Mouse (Mus musculus): ENCODE data around the gene Uhrf1bp1l. TPM values are rescaled to one million over a fixed set of nuclear protein-coding genes. Genes with fewer than 3 reads are reported as not detected.
"Not testable (repeated sequence)": the region's sequence is repeated elsewhere in the genome, so short reads cannot be mapped to it uniquely, and the experiment has no call there.

Gene Uhrf1bp1l
- polyA plus RNA-seq (2015; fragmentation: Nextera tagmentation; extraction: Ambion mirVana): 33.3 and 33.5 TPM in 2 replicates

DNA sequence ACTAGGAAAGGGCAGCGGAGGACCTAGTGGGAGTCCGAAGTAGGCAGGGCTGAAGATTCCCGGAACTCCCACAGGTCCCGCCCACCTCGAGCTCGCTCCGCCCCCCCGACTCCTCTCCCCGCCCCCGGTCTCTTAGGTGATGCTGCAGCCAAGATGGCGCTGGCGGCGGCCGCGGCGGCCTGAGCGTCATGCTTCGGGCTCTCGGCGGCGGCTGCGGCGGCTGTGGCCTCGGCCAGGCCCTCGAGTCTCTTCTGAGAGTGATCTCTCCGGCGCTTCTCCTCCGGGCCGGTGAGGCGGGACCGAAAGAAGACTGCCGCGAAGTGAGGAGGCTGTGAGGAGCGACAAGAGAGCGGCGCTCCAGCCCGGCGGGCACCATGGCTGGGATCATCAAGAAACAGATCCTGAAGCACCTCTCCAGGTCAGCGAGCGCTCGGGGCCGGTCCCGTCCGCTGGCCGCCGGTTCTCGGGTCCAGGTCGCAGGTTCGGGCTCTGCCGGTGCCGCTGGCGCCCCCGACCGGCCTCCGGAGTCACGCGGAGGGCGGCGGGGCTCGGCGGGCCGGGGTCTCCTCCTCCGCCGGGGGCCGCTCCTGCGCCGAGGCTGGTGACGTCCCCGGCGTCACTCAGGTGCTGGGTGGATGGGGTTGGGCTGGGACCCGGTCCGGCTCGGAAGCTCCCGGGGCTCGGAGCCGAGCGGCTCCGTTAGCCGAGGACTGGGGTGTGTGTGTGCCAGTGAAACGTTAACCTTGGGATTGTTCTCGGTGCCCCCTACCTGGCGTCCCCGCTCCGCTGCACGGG, at the start of gene Uhrf1bp1l:
Gene Uhrf1bp1l (plus strand): TSS at position 121 of the 795 bp plus-strand sequence.
- peak within 1 kb of the TSS; percentile 72 for H3K4me2 ChIP-seq (ENCODE audit: low read depth, low read length)
- peak within 1 kb of the TSS; percentile 85 for H3K27ac ChIP-seq (ENCODE audit: low read length)
- H3K36me3 ChIP-seq (ENCODE audit: control insufficient read depth, insufficient read depth, low read length): no peaks in the 10 kb centered on the region
- H3K9me3 ChIP-seq (ENCODE audit: control insufficient read depth, low read length): no peaks in the 10 kb centered on the region
- whole genome bisulfite sequencing: under 1% methylated on average over 85 of the region's 85 CpGs
- ATAC-seq (ENCODE audit: low read depth): peak; percentile 97
- peak within 1 kb of the TSS; percentile 94 for H3K4me3 ChIP-seq (ENCODE audit: low read length)
- peak within 1 kb of the TSS; percentile 94 for H3K9ac ChIP-seq (ENCODE audit: low read length)
- no peaks in the 10 kb centered on the region for H3K27me3 ChIP-seq (ENCODE audit: control insufficient read depth, insufficient read depth, low read depth, low read length)
- peaks cover 4% of the 10 kb centered on the region for H3K4me1 ChIP-seq (replicated peaks; ENCODE audit: control insufficient read depth, insufficient read depth, low read length)

DNA sequence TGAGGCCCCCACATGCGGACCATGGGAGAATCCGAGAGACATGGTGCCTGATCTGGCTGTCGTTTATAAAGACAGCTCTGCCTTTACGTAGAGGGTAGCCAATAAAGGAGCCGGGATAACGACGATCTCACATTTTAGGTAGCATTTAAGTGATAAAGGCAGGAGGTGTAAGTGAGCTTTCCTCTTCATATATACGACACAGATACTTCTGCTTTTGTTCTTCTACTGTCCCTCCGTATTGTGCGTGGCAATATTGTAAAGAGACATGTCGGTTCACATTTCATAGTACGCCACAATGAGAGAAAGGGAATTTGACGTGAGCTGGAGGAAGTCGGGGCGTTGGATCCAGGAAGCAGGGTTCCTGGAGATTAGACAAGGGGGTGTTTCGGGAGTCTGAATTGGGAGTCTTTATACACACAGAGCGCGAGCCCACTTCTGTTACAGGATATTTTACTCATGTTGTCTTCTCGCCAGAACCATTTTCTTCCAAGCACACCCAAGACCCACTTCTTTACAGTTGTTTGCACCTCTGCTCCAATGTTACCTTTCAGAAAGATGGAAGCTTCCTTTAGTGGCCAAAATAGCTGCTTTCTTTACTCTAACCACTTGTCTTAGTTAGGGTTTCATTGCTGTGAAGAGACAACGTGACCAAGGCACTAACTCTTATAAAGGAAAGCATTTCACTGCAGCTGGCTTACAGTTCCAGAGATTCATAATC, 49.4 kb upstream of the Uhrf1bp1l start:
- no peak overlapping the region for H3K9ac ChIP-seq (ENCODE audit: low read length)
- no peak overlapping the region for H3K4me2 ChIP-seq (ENCODE audit: low read depth, low read length)
- no peak overlapping the region for H3K27ac ChIP-seq (ENCODE audit: low read length)
- 72% methylated on average over 20 of the region's 20 CpGs for WGBS
- no peak for ATAC-seq (ENCODE audit: low read depth)
- H3K36me3 ChIP-seq (ENCODE audit: control insufficient read depth, insufficient read depth, low read length): no peaks in the 10 kb centered on the region
- no peaks in the 10 kb centered on the region for H3K4me1 ChIP-seq (replicated peaks; ENCODE audit: control insufficient read depth, insufficient read depth, low read length)
- H3K4me3 ChIP-seq (ENCODE audit: low read length): no peak overlapping the region
- no peaks in the 10 kb centered on the region for H3K27me3 ChIP-seq (ENCODE audit: control insufficient read depth, insufficient read depth, low read depth, low read length)
- no peaks in the 10 kb centered on the region for H3K9me3 ChIP-seq (ENCODE audit: control insufficient read depth, low read length)

DNA sequence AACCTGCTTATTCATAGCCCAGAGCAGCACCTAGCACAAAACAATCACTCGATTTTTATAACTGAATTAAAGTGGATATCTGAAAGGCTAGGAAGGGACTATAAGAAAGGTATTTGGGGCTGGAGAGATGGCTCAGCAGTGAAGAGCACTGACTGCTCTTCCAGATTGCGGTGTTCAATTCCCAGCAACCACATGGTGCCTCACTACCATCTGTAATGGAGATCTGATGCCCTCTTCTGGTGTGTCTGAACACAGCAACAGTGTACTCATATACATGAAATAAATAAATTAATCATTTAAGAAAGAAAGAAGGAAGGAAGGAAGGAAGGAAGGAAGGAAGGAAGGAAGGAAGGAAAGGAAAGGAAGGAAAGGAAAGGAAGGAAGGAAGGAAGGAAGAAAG, 48.5 kb upstream of the Uhrf1bp1l start:
- not testable (repeated sequence) for H3K27me3 ChIP-seq (ENCODE audit: control insufficient read depth, insufficient read depth, low read depth, low read length); H3K9ac ChIP-seq (ENCODE audit: low read length); H3K27ac ChIP-seq (ENCODE audit: low read length); H3K4me3 ChIP-seq (ENCODE audit: low read length); H3K9me3 ChIP-seq (ENCODE audit: control insufficient read depth, low read length); H3K36me3 ChIP-seq (ENCODE audit: control insufficient read depth, insufficient read depth, low read length); H3K4me1 ChIP-seq (replicated peaks; ENCODE audit: control insufficient read depth, insufficient read depth, low read length); H3K4me2 ChIP-seq (ENCODE audit: low read depth, low read length); ATAC-seq (ENCODE audit: low read depth)
- 61% methylated on average over 2 of the region's 2 CpGs for WGBS

DNA sequence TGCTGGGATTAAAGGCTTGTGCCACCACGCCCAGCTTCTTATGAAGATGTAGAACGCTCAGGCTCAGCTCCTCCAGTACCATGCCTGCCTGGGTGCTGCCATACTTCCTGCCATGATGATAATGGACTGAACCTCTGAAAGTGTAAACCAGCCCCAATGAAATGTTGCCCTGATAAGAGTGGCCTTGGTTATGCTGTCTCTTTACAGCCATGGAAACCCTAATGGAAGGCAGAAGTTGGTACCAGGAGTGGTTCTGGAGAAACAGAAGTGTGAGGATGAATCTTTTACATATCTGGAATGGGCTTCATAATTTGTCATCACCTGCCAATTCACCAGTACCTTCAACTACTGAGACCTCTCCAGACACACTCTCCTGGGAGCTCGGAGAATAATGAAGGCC, 46.8 kb upstream of the Uhrf1bp1l start:
- Histone ChIP-seq H3K36me3 (ENCODE audit: control insufficient read depth, insufficient read depth, low read length) (no peaks in the 10 kb centered on the region), H3K9ac (ENCODE audit: low read length) (no peak overlapping the region), H3K27ac (ENCODE audit: low read length) (no peak overlapping the region), H3K4me3 (ENCODE audit: low read length) (no peak overlapping the region), H3K27me3 (ENCODE audit: control insufficient read depth, insufficient read depth, low read depth, low read length) (no peaks in the 10 kb centered on the region), H3K4me1 (replicated peaks; ENCODE audit: control insufficient read depth, insufficient read depth, low read length) (no peaks in the 10 kb centered on the region), H3K9me3 (ENCODE audit: control insufficient read depth, low read length) (no peaks in the 10 kb centered on the region), H3K4me2 (ENCODE audit: low read depth, low read length) (no peak overlapping the region)
- ATAC-seq (ENCODE audit: low read depth): no peak
- WGBS: 90% methylated on average over 3 of the region's 3 CpGs

DNA sequence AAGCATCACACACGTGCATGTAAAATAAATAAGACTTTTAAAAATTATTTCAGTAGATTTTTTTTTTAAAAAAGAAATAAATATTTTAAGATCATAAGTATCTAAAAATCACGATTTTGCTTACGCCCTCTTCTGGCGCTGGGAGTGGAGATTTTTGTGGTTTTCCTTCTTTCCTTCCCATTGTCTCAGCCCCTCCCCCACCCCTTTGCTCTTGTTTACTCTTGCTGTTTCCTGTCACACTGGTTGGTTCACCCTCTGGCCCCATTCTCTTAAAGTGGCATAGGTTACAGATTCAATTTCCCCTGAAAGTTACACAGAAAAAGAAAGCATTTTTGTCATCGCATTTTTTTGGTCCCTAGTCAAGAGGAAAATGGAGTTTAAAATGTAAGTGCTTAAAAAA, 41.7 kb upstream of the Uhrf1bp1l start:
- WGBS: 38% methylated on average over 5 of the region's 5 CpGs
- H3K36me3 ChIP-seq (ENCODE audit: control insufficient read depth, insufficient read depth, low read length): no peaks in the 10 kb centered on the region
- H3K9me3 ChIP-seq (ENCODE audit: control insufficient read depth, low read length): no peaks in the 10 kb centered on the region
- ATAC-seq (ENCODE audit: low read depth): peak; percentile 59; the same call in 1 of the 2 replicates
- no peaks in the 10 kb centered on the region for H3K27me3 ChIP-seq (ENCODE audit: control insufficient read depth, insufficient read depth, low read depth, low read length)
- no peak overlapping the region for H3K27ac ChIP-seq (ENCODE audit: low read length)
- no peak overlapping the region for H3K9ac ChIP-seq (ENCODE audit: low read length)
- no peak overlapping the region for H3K4me2 ChIP-seq (ENCODE audit: low read depth, low read length)
- H3K4me1 ChIP-seq (replicated peaks; ENCODE audit: control insufficient read depth, insufficient read depth, low read length): no peaks in the 10 kb centered on the region
- H3K4me3 ChIP-seq (ENCODE audit: low read length): no peak overlapping the region

DNA sequence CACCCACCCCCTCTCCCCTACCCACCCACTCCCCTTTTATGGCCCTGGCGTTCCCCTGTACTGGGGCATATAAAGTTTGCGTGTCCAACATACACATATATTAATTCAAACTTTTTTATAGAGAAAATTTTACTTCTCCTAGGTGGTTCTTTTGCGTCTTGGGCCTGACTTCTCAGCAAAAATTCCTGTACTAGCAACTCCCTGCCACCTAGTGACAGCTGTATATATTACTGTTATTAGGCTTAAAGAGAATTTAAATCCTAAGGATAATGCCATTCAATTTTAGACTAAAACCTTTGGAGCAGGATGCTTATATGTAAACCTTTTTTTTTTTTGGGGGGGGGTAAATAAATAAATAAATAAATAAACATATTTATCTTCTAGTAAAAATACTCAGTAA, 37.4 kb upstream of the Uhrf1bp1l start:
- Histone ChIP-seq H3K9ac (ENCODE audit: low read length) (no peak overlapping the region), H3K27ac (ENCODE audit: low read length) (no peak overlapping the region), H3K4me1 (replicated peaks; ENCODE audit: control insufficient read depth, insufficient read depth, low read length) (no peaks in the 10 kb centered on the region), H3K36me3 (ENCODE audit: control insufficient read depth, insufficient read depth, low read length) (peaks cover 9% of the 10 kb centered on the region; the same call in 1 of the 2 replicates), H3K4me2 (ENCODE audit: low read depth, low read length) (no peak overlapping the region), H3K9me3 (ENCODE audit: control insufficient read depth, low read length) (no peaks in the 10 kb centered on the region), H3K27me3 (ENCODE audit: control insufficient read depth, insufficient read depth, low read depth, low read length) (no peaks in the 10 kb centered on the region), H3K4me3 (ENCODE audit: low read length) (no peak overlapping the region)
- WGBS: 77% methylated on average over 3 of the region's 3 CpGs
- no peak for ATAC-seq (ENCODE audit: low read depth)

DNA sequence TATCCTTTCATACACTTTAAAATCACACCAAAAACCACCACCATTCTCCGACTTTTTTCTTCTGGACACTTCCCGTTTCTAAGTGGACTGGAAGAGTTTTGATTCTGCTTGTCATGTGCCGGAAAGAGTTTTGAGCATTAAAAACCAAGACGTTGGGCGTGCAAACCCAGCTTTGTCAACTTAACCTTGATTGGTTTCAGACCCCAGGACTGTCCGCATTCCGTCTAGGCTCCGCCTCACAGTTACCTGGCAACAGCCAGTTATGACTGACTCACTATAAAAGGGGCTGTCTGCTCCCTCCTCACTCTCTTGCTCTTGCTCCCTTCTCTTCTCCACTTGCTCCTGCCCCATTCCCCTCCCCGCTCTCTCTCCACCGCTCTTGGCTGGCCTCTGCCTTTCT, 36.1 kb upstream of the Uhrf1bp1l start:
- Histone ChIP-seq H3K4me3 (ENCODE audit: low read length) (peak overlapping the region; percentile 27; the same call in 1 of the 2 replicates), H3K9ac (ENCODE audit: low read length) (no peak overlapping the region), H3K27me3 (ENCODE audit: control insufficient read depth, insufficient read depth, low read depth, low read length) (no peaks in the 10 kb centered on the region), H3K4me1 (replicated peaks; ENCODE audit: control insufficient read depth, insufficient read depth, low read length) (no peaks in the 10 kb centered on the region), H3K4me2 (ENCODE audit: low read depth, low read length) (peak overlapping the region; percentile 42), H3K27ac (ENCODE audit: low read length) (no peak overlapping the region), H3K36me3 (ENCODE audit: control insufficient read depth, insufficient read depth, low read length) (peaks cover 15% of the 10 kb centered on the region; the same call in 1 of the 2 replicates), H3K9me3 (ENCODE audit: control insufficient read depth, low read length) (no peaks in the 10 kb centered on the region)
- peak; percentile 83 for ATAC-seq (ENCODE audit: low read depth)
- 29% methylated on average over 10 of the region's 10 CpGs for WGBS

DNA sequence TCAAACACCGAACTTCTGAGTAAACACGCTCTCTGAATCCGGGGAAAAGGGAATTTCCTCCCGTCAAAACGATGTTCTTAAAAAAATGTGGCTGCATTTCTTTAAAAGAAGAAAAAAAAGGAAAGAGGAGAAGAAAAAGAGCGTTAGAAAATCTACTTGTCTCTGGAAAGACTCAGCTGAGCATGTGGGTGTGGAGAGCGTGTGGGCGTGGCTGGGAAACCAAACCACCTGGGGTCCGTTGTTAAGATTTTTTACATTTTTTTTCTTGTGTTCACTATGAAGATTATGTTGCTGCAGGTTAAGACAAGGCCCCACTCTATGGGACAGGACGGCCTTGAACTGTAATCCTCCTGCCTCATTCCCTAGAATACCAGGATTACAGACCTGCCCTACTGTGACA, 29.9 kb upstream of the Uhrf1bp1l start:
- no peak overlapping the region for H3K27ac ChIP-seq (ENCODE audit: low read length)
- no peak overlapping the region for H3K4me3 ChIP-seq (ENCODE audit: low read length)
- no peak overlapping the region for H3K4me2 ChIP-seq (ENCODE audit: low read depth, low read length)
- no peak for ATAC-seq (ENCODE audit: low read depth)
- no peak overlapping the region for H3K9ac ChIP-seq (ENCODE audit: low read length)
- no peaks in the 10 kb centered on the region for H3K9me3 ChIP-seq (ENCODE audit: control insufficient read depth, low read length)
- no peaks in the 10 kb centered on the region for H3K27me3 ChIP-seq (ENCODE audit: control insufficient read depth, insufficient read depth, low read depth, low read length)
- H3K4me1 ChIP-seq (replicated peaks; ENCODE audit: control insufficient read depth, insufficient read depth, low read length): no peaks in the 10 kb centered on the region
- peaks cover 25% of the 10 kb centered on the region for H3K36me3 ChIP-seq (ENCODE audit: control insufficient read depth, insufficient read depth, low read length)
- WGBS: 79% methylated on average over 10 of the region's 10 CpGs

DNA sequence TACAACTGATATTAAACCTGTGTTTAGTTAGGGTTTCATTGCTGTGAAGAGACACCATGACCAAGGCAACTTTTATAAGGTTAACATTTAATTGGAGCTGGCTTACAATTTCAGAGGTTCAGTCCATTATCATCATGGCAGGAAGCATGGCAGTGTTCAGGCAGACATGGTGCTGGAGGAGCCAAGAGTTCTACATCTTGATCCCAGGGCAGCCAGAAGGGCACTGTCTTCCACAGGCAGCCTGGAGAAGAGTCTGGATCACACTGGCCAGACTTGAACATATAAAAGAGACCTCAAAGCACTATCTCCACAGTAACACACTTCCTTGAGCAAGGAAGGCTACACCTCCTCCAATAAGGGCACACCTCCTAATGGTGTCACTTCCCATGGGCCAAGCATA, 24.5 kb upstream of the Uhrf1bp1l start:
- no peak overlapping the region for H3K27ac ChIP-seq (ENCODE audit: low read length)
- H3K4me3 ChIP-seq (ENCODE audit: low read length): no peak overlapping the region
- no peak for ATAC-seq (ENCODE audit: low read depth)
- no peaks in the 10 kb centered on the region for H3K4me1 ChIP-seq (replicated peaks; ENCODE audit: control insufficient read depth, insufficient read depth, low read length)
- no peak overlapping the region for H3K4me2 ChIP-seq (ENCODE audit: low read depth, low read length)
- no peak overlapping the region for H3K9ac ChIP-seq (ENCODE audit: low read length)
- no peaks in the 10 kb centered on the region for H3K27me3 ChIP-seq (ENCODE audit: control insufficient read depth, insufficient read depth, low read depth, low read length)
- peaks cover 18% of the 10 kb centered on the region for H3K36me3 ChIP-seq (ENCODE audit: control insufficient read depth, insufficient read depth, low read length)
- H3K9me3 ChIP-seq (ENCODE audit: control insufficient read depth, low read length): no peaks in the 10 kb centered on the region

Measured in lung, embryonic 16.5 days (tissue).